Mouse (Mus musculus) lung, postnatal 4 days (tissue): ENCODE data around the gene Sema5a.

Experiments
- DNase-seq, 2 experiments: peaks; one replicate each; pipeline ENCODE4 v3.0.0; 2021

Gene Sema5a

DNA sequence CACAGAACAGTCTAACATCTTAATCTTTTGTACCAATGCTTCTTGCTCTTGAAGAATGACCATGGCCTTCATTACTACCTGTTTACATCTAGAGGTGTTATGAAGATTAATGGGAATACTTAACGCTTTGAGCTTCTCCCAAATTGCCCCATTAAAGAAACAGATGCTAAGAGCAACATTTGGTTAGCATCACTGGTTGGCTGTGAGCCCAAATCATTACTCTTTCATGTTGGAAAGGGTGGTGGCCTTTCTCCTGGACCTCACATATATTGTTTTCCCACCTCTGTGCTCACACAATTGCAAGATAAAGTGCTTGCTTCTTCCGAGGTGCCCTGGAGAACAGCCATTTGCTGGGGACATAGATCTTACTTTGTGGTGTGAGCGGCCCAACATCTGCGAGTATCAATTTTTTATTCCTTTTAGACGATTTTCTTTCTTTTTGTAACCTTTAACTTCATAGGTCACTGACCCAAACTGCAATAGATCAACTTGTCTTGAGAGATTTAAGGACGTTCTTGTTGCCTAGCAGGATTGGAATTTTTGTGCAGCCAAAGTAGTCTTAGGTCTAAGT is 227.0 kb downstream of the Sema5a start:
- no peak for DNase-seq

DNA sequence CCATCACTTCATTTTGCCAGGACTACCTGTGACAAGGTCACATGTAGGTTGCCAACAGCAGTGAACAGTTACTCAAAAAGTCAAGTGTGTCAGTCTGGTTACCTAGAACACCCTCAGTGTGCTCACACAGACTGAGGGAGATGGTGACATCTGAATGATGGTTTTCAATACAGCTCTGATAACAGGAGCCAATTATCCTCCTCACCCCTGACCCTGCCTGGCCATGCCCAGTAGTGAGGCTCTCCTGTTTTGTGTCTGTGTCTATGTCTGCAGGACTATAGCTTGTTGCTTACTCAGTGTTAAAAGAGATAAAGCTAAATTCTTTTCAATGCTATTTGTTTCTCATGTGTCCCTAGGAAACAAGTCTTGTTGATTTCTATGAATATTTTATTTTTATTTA is 236.1 kb downstream of the Sema5a start:
- no peak for DNase-seq

DNA sequence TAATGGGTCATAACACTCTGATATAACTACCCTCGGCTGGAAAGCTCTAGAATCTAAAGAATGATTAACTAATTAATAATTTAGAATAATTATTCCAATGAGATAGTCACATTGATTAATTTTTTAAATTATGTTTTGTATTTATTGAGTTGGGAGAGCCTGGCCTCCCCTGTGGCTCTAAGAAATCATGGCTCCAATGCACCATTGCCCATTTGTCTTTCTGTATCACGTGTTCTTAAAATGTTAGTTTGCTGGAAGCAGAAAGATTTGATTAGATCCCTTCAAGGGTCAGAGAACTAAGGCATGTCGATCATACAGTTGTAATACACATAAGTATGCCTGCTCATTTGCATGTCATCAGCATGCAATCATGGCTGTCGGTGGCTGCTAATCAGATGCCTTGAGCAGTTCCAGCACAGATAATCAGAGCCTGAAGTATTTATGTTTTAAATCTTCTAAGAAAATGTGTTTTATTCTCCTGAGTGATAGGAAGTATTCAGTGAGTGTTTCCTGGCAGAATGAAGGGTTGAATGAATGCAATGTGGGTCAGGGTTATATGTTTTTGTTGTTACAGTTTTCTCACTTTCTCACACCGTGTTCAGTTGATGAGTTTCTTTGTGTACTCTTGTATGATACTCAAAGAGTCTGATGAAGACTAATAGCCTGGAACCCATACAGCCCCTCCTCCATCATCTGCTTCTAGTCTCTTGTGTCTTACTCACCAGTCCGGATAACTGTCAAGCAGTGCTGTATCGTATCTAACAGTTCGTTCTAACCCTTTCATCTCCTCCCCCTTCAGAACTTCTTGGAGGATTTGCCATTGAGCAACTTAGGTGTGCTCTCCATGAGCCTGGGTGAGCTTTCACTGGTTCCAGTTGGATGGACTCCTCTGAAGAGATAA is 240.7 kb downstream of the Sema5a start:
- DNase-seq = no peak

DNA sequence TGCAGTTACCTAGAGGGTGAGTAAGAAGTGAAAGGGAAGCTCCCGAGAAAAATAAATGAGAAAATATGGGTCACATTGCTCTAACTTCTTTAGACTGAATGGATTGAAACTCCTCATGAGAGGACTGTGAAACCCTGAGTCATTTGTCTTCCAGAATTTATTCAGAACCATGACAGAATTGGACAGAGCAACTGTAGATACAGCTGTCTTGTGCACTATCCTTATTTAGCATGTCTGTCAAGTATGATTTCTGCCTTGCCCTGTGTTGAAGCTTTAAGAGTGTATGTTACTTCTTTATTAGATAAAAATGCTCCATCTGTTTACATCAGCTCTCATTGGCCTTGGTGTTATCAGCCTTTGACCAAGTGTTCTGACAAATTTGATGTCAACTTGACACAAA is 243.4 kb downstream of the Sema5a start:
- DNase-seq = no peak

DNA sequence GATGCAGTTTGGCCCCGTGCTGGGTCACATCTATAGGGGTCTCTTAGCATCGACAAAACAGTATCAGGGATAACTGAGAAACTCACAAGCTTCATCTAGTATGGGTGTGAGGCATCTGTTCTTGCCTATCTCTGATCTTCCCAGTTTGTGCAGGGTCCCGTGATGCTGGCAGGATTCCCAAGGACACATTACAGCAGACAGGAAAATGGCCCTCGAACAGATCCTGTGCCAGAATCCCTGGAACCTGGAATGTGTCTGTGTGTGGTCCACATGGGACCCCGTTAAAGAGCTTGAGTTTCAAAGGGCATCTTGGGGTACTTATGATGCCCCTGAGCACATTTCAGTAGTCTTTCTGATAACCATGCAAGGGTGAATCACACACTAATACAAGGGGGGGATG is 249.6 kb downstream of the Sema5a start:
- DNase-seq = no peak

DNA sequence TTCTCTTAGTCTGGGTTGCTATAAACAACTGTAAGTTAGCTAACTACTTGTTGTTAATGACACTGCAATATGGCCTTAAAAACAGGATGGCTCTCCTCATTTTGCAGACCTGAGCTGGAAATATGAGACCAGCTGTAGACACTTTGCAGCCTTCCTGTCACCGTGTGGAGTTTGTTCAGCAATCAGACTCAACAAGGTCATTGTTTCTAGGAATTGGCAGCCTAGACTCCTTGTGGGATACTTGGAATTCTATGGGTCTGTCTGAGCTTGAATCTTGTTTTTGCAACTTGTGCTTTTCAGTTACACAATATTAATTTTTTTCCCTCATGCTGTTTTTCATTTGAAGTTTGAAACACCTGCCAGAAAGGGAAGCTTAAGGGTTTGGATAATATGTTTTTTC is 250.3 kb downstream of the Sema5a start:
- no peak for DNase-seq

DNA sequence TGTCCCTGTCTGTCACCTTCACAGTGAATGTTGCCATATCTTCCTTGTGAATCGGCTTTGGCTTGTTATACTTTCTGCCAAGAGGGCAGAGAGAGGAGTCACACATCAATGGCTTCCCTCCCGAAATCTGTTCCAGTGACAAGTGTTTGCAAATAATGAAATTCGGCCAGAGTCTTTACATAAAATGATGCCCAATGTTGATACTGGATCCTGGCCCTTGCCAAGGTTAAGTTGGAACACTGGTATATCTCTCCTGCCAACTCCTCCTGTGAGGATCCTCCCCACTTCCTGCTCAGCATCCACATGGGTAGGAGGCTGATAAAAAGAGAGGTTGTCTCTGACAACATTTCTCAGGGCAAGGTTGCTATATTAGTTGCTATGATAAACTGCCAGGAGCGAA is 252.3 kb downstream of the Sema5a start:
- no peak for DNase-seq

DNA sequence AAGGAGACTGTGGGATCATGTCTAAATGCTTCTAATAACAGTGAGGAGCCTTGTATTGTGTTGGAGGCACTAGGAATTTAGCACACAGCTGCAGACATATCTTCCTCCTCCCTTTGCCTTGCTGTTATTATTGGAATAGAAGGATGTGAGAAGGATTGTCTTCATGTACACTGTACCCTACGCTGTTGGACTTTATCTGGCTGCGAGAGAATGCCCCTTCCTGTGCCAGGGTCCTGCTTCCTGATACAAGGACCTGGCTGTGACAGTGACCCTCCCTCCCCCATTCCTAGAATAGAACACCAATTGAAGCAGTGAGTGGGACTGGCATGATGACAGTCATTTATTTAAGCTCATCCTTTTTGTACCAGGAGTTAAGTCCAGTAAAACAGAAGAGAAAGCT is 261.3 kb downstream of the Sema5a start:
- no peak for DNase-seq

DNA sequence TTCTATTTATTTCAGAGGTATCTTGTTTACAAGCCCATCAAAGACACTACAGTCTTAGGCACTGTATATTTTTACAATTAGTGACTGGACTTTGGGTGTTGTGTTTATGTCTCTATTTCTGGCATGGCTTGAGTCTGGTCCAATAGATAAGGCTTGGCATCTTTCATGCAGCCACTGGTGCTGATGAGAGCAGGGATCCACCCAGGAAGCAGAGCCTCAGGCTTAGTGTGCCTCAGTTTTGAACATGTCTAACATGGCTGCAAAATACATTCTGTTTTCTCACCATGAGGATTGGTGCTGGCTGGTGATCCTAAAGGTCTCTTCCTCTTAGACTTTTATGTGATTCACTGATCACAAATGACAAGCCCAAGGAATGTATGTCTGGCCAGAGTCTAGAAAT is 263.7 kb downstream of the Sema5a start:
- no peak for DNase-seq

DNA sequence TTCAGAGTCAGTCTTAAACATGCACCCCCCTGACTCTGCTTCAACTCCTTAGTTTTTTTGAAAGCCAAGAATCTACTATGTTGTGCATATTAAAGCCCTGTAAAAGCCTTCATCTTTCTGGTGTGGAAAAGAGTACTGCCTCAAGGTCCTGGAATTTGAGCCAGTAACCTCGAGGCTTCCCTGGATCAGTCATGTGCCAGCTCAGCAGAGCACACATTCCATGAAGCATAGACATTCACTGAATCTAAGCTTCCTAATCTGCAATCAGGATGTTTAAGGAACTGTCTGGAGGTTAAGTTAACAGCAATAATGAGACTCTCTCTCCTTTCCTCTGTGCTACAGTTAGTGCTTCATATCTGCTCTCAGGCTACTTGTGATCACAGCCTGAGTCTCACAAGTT is 270.3 kb downstream of the Sema5a start:
- DNase-seq = no peak

DNA sequence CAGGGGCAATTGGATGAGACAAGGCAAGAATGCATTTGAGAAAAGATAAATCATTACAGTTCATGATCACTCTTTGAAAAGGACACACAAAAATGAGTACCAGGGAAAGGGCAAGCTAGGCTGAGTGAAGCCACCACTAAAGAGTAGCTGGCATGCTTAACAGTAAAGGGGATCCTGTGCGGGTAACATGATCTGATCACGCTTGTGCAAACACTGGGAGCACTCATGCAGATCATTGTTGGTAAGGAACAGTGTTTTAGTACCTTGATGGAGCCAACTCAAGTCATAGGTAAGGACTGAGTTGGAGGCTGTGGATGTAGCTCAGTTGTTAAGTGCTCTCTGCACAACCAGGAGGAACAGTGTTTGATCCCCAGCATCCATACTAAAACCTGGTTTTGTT is 273.3 kb downstream of the Sema5a start:
- no peak for DNase-seq

DNA sequence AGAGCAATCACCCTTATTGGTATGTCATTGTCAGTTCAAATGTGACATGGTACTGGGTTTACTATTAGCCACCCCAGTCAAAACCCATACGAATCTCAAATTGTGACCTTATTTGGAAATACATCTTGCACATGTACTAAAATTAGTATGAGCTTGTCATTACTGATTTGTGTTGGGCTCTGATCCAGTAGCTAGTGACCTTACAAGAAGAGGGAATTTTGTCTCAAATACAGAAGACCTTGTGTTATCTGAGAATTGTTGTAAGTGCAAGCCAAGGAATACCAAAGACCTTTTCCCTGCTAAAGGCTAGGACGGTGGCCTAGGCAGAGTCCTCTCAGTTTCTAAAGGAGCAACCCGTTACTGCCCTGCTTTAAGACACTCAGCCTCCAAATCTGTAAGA is 287.9 kb downstream of the Sema5a start:
- no peak for DNase-seq

DNA sequence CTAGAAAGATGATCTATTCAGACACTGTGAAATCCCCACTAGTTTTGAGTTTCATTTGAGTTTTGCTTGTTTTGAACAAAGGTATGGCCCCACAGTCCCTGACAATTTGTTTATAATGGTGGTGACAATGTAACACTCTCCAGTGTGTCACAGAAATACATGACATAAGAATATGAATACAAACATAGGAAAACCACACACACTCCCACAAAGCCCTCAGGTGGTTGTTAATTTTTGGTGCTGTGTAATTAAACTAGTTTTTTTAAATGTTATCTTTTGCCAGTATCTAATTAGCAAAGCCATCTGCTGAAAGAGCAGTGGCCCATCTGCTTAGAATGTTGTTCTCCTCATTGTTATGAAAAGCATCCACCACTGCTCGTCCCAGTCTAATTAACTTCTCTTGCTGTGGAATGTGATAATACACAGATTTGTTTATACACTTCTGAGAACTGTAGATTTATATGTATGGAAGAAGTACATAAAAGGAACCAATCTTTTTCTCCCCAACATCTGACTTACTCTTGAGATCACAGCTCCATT is 289.0 kb downstream of the Sema5a start:
- no peak for DNase-seq

DNA sequence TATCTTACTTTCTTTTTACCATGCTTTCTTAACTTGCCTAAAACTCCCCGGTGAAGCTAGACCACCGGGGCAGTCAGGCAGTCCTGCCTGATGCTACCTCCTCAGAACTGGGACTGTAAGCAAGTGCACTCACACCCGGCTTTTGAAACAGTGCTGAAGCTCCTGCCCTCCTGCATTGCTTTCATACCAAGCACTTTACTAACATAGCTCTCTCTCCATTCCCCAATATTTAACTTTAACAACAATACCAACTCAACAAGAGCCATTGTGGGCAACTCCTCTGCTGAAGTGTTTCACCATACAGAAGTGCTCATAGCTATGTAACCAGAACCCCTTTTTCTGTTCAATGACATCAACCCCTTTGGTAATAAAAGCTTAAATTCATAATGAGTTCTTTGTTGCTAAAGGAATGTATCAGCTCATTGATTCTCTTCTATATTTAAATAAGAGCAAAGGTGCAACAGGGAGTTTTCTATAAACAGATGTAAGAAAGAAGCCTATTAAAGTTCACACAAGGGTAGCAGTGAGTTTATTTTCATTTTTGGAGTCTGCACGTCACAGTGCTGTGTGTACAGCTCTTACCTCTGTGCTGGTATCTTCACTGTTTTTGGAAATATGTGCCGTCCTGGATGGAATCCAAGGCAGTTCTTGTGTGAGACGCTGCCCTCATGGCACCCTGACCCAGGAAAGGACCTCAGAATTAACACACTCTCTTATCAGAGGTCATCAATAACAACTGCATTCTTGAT is 292.3 kb downstream of the Sema5a start:
- no peak for DNase-seq

DNA sequence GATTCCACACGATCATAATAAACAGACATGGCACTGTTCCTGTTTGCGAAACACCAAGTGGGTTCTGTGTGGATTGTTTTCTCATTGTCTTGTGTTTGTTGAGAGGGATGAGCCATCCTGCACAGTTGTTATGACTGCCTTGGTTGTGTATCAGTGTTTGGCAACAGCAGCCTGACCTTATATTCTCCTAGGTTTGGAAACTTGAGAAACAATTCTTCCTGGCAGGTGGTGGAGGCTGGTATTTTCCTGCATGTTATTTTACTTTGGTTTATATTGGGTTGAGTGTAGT is 292.8 kb downstream of the Sema5a start:
- DNase-seq = no peak

DNA sequence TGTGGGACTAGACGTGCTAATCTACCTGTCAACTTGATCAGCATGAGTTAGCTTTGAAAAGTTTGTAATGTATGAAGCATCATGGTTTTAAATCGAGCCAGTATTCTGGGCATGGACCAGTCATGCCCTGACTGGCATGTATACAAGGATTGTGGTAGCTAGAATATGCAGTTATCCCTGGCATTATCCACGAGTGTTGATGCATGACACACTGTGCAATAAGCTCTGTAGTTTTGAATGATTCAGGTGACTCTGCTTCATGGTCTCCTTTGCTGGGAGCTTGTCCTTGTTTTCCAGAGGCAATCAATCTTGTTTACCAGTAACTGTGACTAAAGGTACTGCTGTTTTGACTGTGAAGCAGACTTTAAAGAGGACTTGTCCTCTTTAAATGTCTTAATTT is 293.5 kb downstream of the Sema5a start:
- DNase-seq = no peak

DNA sequence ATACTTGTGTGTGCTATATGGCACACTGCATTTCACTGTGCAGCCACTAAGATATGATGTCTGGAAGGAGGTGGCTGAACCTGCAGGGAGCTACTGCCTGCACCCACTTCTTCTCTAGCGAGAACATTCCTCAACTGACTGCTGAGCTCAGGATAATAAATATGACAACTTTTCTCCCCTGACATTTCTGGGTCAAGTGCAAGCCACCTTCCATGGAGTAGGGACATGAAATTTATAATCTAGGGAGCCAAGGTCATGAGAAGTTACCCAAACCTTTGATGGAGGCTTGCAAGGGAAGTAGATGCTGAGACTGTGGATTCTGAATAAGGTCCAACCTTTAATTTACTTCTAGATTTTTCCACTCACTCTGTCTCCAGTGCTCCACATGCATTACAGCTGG is 298.1 kb downstream of the Sema5a start:
- DNase-seq = no peak

DNA sequence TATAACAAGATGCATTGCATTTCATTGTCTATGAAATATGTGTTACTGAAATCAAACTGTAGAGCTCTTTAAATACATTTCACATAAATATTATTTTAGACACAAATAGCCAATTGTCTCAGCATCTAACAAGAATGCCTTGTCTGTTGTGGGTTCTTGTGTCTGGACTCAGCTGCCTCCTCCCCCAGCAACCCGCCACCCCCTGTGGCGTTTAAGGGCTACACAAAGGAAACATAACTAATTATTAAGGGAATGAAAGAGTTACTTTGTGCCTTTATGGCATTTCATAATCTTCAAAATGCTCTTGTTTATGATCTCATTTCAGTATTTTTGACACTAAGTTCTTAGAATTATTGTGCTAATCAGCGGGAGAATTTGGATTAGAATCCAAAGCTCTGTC is 298.6 kb downstream of the Sema5a start:
- no peak for DNase-seq

DNA sequence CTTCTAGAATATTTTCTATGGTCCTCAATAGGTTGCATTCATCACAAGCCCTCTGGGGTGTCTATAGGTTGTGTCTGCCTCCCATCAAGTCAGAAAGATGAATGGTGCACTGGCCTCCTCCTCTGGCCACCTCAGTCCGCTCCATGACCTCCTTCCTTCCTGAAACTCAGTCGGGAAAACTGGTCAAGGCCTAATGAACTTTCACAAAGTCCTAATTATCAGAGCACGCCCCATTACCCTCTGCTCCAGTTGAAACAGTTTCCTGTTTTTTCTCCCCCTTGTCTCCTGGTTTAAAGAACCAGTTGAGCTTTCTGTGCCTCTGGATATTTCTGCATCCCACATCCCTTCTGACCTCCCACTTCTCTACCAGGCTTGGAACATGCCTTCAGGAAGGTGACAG is 300.8 kb downstream of the Sema5a start:
- no peak for DNase-seq

DNA sequence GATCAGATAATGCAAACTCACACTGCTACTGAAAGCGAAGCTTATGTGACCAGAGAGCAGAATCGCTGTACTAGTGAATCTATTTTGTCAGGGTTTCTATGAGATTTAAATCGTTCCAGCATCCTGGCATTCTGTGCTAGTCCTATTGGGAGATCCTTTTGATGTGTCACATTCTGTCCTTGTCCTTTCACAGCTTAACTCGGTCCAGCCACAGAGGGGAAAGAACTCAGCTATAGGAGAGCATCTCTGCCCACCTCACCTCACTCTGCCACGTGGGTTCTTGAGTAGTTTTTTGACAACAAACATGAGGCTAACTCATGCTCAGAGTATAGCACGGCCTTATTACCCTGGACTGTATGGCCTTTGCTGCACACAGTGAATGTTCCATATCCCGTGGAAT is 302.1 kb downstream of the Sema5a start:
- DNase-seq = no peak

DNA sequence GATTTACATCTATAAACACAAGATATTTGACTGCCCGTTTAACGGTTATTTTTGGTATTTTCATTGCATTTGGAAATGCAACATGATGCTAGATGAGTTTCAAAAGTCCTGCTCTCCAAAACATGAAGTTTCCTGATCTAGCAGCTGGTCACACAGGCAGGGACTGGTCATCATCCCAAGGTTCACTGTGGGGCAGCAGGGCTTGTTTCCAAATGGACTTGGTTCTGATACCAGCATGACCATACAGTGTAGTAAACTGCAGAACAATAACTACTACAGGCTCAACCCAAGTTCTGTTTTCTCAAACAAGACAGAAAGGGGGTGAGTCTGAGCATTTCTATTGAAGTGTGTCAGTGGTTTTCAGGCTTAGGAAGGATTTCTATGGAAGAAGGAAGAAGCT is 314.3 kb downstream of the Sema5a start:
- no peak for DNase-seq

DNA sequence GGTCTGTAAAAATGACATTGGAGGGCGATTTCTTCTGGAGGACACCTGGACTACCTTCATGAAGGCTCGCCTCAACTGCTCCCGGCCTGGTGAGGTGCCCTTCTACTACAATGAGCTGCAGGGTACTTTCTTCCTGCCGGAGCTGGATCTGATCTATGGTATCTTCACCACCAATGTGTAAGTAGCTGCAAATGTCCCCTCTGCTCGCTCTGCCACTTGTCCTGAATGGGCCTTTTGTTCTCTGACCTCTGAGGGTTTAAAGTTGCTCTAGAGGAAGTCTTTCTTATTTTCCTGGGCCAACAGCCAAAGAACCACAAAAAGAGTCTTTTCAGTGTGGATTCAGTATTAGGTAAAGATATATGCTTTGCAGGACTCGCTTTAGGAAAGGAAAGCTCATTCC is 318.0 kb downstream of the Sema5a start:
- DNase-seq = no peak

DNA sequence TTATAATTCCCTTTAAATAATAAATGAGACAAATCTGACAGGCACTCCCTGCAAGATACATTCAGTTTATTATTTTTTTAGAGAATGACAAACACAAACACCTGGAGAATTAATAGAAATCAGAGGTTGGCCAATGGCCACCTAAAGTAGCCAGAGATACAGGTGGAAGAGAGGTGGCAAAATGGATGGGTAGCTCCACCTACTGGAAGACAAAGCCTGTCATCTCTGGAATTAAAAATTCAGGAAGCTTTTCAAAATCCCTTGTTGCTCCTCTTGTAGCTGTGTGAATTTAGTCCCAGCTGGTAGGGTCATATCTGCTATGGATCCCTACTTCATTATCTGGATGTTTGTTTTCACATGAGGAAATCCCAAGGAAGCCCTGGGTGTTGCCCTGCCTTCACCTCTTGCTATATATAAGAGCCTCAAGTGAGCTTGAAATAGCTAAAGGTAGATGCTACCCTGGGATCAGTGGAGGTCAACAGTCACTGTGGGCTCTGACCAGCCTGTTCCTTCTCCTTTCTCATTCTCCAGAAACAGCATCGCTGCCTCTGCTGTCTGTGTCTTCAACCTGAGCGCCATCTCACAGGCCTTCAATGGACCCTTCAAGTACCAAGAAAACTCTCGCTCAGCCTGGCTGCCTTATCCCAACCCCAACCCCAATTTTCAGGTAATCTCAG is 323.7 kb downstream of the Sema5a start:
- peak in 1 of 2 experiments; percentile 6 for DNase-seq
